Mouse (Mus musculus) CH12F3 (cell line): ENCODE results near the gene AY074887.

Experiments used
- in situ Hi-C: fragments of 300-500 bp; cut with MboI; formaldehyde crosslinking; loops from 2 replicates; pipeline ENCODE4 v1.14.3; 2020; ENCODE audit warnings: low sequenced_read_pairs

Gene AY074887

DNA sequence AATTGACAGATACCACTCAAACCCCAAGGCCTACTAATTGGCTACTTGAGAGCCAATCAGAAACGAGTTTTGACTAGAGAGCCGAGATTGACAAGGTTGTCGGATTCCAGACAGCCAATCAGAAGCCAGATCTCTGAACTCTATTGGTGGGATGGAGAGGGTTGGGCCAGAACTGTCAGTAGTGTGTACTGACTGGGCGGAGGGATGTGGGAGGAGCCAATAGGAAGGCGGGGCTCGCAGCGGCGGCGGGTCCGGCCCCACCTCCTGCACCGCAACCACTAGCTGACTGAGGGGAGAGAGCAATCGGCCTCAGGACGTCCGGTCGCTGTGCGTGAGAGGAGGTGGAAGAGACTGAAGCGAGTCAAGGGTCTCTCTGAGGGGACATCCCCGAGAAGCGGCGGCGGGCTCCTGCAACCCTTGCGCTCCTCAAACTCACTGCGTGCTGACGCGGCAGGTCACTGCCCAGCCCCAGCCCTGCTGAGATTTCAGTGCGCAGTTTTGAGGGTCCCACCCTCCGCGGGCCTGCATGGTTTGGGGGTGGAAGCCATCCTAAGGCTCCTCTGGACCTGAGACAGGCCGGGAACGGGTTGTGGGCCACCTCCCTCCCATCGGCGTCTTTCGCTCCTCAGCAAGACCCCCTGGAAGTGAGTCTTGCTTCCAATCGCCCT lies 33.7 kb downstream of the AY074887 start, which contains the start of gene Hykk:
Gene Hykk (plus strand): TSS at position 274 of the 668 bp plus-strand sequence.
- in situ Hi-C loops: no loop called here

DNA sequence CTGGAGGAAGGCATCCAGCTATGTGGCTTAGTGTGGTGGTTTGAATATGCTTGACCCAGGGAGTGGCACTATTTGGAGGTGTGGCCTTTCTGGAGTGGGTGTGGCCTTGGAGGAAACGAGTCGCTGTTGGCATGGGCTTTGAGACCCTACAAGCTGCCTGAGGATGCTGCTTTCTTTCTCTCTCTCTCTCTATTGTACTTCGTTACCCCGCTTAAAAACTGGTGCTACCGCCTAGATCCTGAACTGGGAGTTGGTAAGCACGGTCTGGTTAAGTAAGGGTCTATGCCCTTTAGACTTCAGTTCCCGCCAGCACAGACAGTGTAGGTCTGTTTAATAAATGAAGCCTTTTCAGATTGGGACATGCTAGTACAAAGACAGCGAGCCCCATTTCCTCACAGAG lies 34.4 kb downstream of the AY074887 start:
- in situ Hi-C loops: no loop called here

DNA sequence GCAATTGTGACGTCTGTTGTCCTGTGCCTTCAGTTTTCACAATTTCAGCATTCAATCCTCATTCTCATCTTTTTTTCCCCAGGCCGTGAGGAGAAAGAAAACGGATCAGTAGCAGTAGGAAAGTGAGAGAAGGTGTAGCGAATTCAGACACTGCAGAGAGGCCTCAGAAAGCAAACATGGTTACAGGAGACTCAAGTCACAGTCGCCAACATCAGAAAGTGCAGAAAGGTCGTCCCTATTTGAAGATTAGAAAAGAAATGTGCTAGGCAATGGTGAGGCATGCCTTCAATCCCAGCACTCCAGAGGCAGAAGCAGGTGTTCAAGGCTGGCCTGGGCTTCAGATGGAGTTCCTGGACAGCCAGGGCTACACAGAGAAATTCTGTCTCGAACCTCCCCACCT lies 35.2 kb downstream of the AY074887 start:
- in situ Hi-C loops: no loop called here

DNA sequence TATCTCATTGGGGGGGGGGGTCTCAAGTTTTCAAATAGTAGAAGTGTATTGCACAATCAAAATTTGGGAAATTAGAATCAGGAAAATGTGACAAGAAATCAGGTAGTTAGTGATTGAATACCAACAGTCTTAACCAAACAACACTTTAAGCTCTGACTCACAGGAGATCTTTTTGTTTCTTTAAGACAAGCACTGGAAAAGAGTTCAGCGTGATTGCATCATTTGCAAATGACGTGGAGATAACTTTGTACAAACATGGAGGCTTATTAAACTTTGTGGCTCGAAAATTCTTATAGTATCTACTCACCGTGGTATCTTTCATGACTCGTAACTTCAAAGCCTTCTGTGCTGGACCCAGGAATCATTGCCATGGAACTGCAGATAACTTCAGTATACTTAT lies 41.4 kb downstream of the AY074887 start:
- in situ Hi-C loops: no loop called here
